ENCODE assay signal across 8 mouse cellular contexts in the genomic region with DNA sequence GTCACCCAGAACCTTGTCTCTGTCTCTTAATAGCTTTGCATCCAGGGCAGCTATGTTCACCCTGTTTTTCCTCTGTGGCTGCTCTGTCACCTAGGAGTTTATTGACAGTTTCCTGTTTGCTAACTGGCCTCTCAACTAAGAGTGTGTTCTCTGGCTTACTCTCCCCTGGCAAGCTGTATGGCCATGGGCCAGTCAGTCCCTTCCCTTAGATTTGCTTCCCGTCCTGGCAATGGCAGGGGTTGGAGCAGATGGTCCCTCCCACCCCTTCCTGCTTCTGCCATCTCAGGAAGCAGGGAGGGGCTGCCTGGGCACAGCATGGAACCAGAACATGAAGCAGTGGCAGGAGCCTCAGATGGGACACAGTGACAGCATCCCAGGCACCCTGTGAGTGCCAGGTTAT. TPM values are rescaled to one million over a fixed set of nuclear protein-coding genes. Genes with fewer than 3 reads are reported as not detected.
DNase-seq lines count a peak whose midpoint lies in the region; ATAC-seq and TF ChIP-seq lines count a peak whose summit lies in the region.

No protein-coding gene starts in this region.

- no peaks in the 10 kb centered on the region for H3K9me3 ChIP-seq in liver, embryonic 12.5 days (replicated peaks)

- H3K79me2 ChIP-seq in liver, adult 2 months (ENCODE audit: control insufficient read depth, insufficient read depth, low read length) = no peaks in the 10 kb centered on the region

- DNase-seq in liver, adult 2 months (ENCODE audit: extremely low read depth, low read depth, low spot score) = peak; percentile 16
- peak; percentile 64 to 75 for DNase-seq in kidney, adult 8-10 months
- DNase-seq in left cerebral cortex, postnatal 4 days = peak; percentile 92
- no peak for DNase-seq in liver

- intact Hi-C loops in left cerebral cortex, postnatal 4 days (cut with DNase I) = no loop called here

- H3K27ac ChIP-seq in liver, adult 2 months (replicated peaks; ENCODE audit: insufficient read depth, low read depth, low read length) = no peak overlapping the region
- no peak overlapping the region for H3K27ac ChIP-seq in liver, embryonic 12.5 days

- WGBS in liver, adult 2 months = 9% methylated on average over 1 of the region's 1 CpGs
- 0% methylated on average over 1 of the region's 1 CpGs for WGBS in liver, embryonic 12.5 days (ENCODE audit: insufficient replicate concordance)

- H3K9ac ChIP-seq in liver, adult 2 months (ENCODE audit: low read depth, low read length) = no peak overlapping the region
- H3K9ac ChIP-seq in liver, embryonic 12.5 days = no peak overlapping the region

- no peak for TF ChIP-seq CTCF in liver, adult 2 months (IDR thresholded peaks at IDR 0.05; ENCODE audit: low read depth, low read length)

- no peak for TF ChIP-seq POLR2A in liver, adult 2 months (IDR thresholded peaks at IDR 0.05; ENCODE audit: extremely low read depth, insufficient read depth, low read length)

- no peaks in the 10 kb centered on the region for H3K4me1 ChIP-seq in liver, adult 2 months (ENCODE audit: control insufficient read depth, insufficient read depth, low read length)
- H3K4me1 ChIP-seq in liver, embryonic 12.5 days = 0 out of 2 replicates have a peak, but pooled peaks cover 5% of the 10 kb centered on the region

- ATAC-seq in liver, embryonic 12.5 days = no peak
- ATAC-seq in frontal cortex, adult (ENCODE audit: low TSS enrichment) = peak; percentile 84
- ATAC-seq in megakaryocyte, adult 5-6 weeks (ENCODE audit: poor library complexity, severe bottlenecking) = no peak
- ATAC-seq in megakaryocyte progenitor cell, adult 5-6 weeks (replicated peaks; ENCODE audit: poor library complexity) = no peak

- H3K4me2 ChIP-seq in liver, embryonic 12.5 days = no peak overlapping the region

- H3K27me3 ChIP-seq in liver, adult 2 months (ENCODE audit: control insufficient read depth, insufficient read depth, low read length) = no peaks in the 10 kb centered on the region
- H3K27me3 ChIP-seq in liver, embryonic 12.5 days (replicated peaks) = peaks cover 16% of the 10 kb centered on the region

- H3K4me3 ChIP-seq in liver, adult 2 months (ENCODE audit: insufficient read depth, low read depth, low read length) = no peak overlapping the region
- no peak overlapping the region for H3K4me3 ChIP-seq in liver, embryonic 12.5 days

- no peaks in the 10 kb centered on the region for H3K36me3 ChIP-seq in liver, adult 2 months (ENCODE audit: control insufficient read depth, insufficient read depth, low read length)
- no peaks in the 10 kb centered on the region for H3K36me3 ChIP-seq in liver, embryonic 12.5 days

RNA-seq across cellular contexts. Expression of a gene that starts 7.8 kb away (rescaled TPM):
- total RNA-seq in liver, adult 2 months (2014; rRNA removed) = 0.28 and 0.34 TPM in 2 replicates
- 0.67 and 1.0 TPM in 2 replicates for polyA plus RNA-seq in liver, adult 2 months (2012; rRNA removed)
- polyA plus RNA-seq in liver, embryonic 12.5 days (2016; fragmentation: Nextera tagmentation; extraction: Ambion mirVana) = 1.3 and 1.8 TPM in 2 replicates
- 10 to 100 TPM; 37.5 to 38.4 TPM for total RNA-seq in left cerebral cortex, postnatal 4 days (2021)
- 2.0 and 2.1 TPM in 2 replicates for total RNA-seq in megakaryocyte, adult 5-6 weeks (2015)
- total RNA-seq in megakaryocyte, adult 5-6 weeks (2017) = 0.81 and 0.84 TPM in 2 replicates
- 0.62 and 0.66 TPM in 2 replicates for total RNA-seq in megakaryocyte progenitor cell, adult 5-6 weeks (2015)
- total RNA-seq in megakaryocyte progenitor cell, adult 5-6 weeks (2017) = 0.33 and 0.41 TPM in 2 replicates

Comparison
In these comparisons a context has a peak if more than half of its experiments do, and no peak if none do; other contexts are left out.
1. RNA of a gene that starts 7.8 kb away (total RNA-seq): 37.5 to 38.4 TPM in left cerebral cortex, postnatal 4 days; 0.81 to 2.1 TPM in megakaryocyte, adult 5-6 weeks, 0.33 to 0.66 TPM in megakaryocyte progenitor cell, adult 5-6 weeks and 0.28 to 0.34 TPM in liver, adult 2 months; every median in the first group is over 10 times any median in the second.